Comparison of ENCODE assay signal across 19 mouse cellular contexts in genomic region chrX:77551306-77551705, GRCm38 (mm10). TPM values are rescaled to one million over a fixed set of nuclear protein-coding genes. Genes with fewer than 3 reads are reported as not detected.
DNase-seq lines count a peak whose midpoint lies in the region; ATAC-seq and TF ChIP-seq lines count a peak whose summit lies in the region.
"Had no signal": no experiment of that assay in that cellular context is flagged by ENCODE, and none has a peak within 500 bp of the region (broad histone marks: within the 10 kb centered on the region; RNA-seq: fewer than 3 reads in every experiment).

No protein-coding gene starts in this region.

- ATAC-seq in forebrain, embryonic 15.5 days (replicated peaks), result 0 out of 2 replicates have a peak, but pooled peaks have one; percentile 13
- ATAC-seq in forebrain, postnatal 0 days, result no peak
- no peak for ATAC-seq in heart, embryonic 12.5 days (ENCODE audit: insufficient number of reproducible peaks, low FRiP score)
- ATAC-seq in heart, embryonic 16.5 days (replicated peaks; ENCODE audit: extremely low read depth, insufficient read depth, low FRiP score), result no peak
- ATAC-seq in heart, embryonic 11.5 days (replicated peaks; ENCODE audit: insufficient number of reproducible peaks, low FRiP score, low TSS enrichment), result no peak
- ATAC-seq: forebrain, embryonic 14.5 days had no signal

- no peak for TF ChIP-seq CTCF in forebrain, postnatal 0 days (IDR thresholded peaks at IDR 0.05; ENCODE audit: low read depth)

- H3K27ac ChIP-seq in forebrain, embryonic 15.5 days (replicated peaks), result no peak overlapping the region
- no peak overlapping the region for H3K27ac ChIP-seq in forebrain, postnatal 0 days (ENCODE audit: low read depth, low read length)
- peak overlapping the region; percentile 51; the same call in 1 of the 2 replicates for H3K27ac ChIP-seq in heart, embryonic 12.5 days (ENCODE audit: poor library complexity, severe bottlenecking)
- H3K27ac ChIP-seq in heart, embryonic 16.5 days (ENCODE audit: low read length), result peak overlapping the region; percentile 63
- no peak overlapping the region for H3K27ac ChIP-seq in heart, embryonic 11.5 days (ENCODE audit: low read depth, low read length)
- H3K27ac ChIP-seq in embryonic facial prominence, embryonic 10.5 days (replicated peaks), result no peak overlapping the region
- H3K27ac ChIP-seq: embryonic facial prominence, embryonic 13.5 days; embryonic facial prominence, embryonic 15.5 days; forebrain, embryonic 10.5 days; forebrain, embryonic 12.5 days had no signal

- H3K27me3 ChIP-seq in forebrain, embryonic 15.5 days, result no peaks in the 10 kb centered on the region
- H3K27me3 ChIP-seq in forebrain, postnatal 0 days (ENCODE audit: insufficient read depth, low read length), result no peaks in the 10 kb centered on the region
- H3K27me3 ChIP-seq in heart, embryonic 12.5 days (replicated peaks), result no peaks in the 10 kb centered on the region
- no peaks in the 10 kb centered on the region for H3K27me3 ChIP-seq in heart, embryonic 16.5 days (ENCODE audit: control insufficient read depth, insufficient read depth, low read length)
- H3K27me3 ChIP-seq in heart, embryonic 11.5 days (ENCODE audit: control insufficient read depth, insufficient read depth, low read length), result no peaks in the 10 kb centered on the region
- H3K27me3 ChIP-seq in embryonic facial prominence, embryonic 10.5 days (replicated peaks; ENCODE audit: low read depth, poor library complexity, severe bottlenecking), result no peaks in the 10 kb centered on the region
- H3K27me3 ChIP-seq: embryonic facial prominence, embryonic 13.5 days; embryonic facial prominence, embryonic 15.5 days; forebrain, embryonic 12.5 days had no signal

- H3K9me3 ChIP-seq in forebrain, embryonic 15.5 days, result no peaks in the 10 kb centered on the region
- H3K9me3 ChIP-seq in forebrain, postnatal 0 days (ENCODE audit: low read length), result no peaks in the 10 kb centered on the region
- no peaks in the 10 kb centered on the region for H3K9me3 ChIP-seq in heart, embryonic 12.5 days (replicated peaks)
- H3K9me3 ChIP-seq in heart, embryonic 16.5 days (replicated peaks; ENCODE audit: control insufficient read depth, low read length), result no peaks in the 10 kb centered on the region
- H3K9me3 ChIP-seq in heart, embryonic 11.5 days (replicated peaks; ENCODE audit: control insufficient read depth, low read length), result no peaks in the 10 kb centered on the region
- no peaks in the 10 kb centered on the region for H3K9me3 ChIP-seq in embryonic facial prominence, embryonic 10.5 days
- H3K9me3 ChIP-seq: embryonic facial prominence, embryonic 13.5 days; embryonic facial prominence, embryonic 15.5 days; forebrain, embryonic 10.5 days; forebrain, embryonic 12.5 days had no signal

- intact Hi-C loops in heart, postnatal 25 days (cut with DNase I), result no loop called here

- H3K4me1 ChIP-seq in forebrain, embryonic 15.5 days, result no peaks in the 10 kb centered on the region
- H3K4me1 ChIP-seq in forebrain, postnatal 0 days (ENCODE audit: insufficient read depth), result no peaks in the 10 kb centered on the region
- H3K4me1 ChIP-seq in heart, embryonic 12.5 days (replicated peaks), result peaks cover 39% of the 10 kb centered on the region
- H3K4me1 ChIP-seq in heart, embryonic 16.5 days (ENCODE audit: control insufficient read depth, insufficient read depth, low read length), result peaks cover 27% of the 10 kb centered on the region
- peaks cover 6% of the 10 kb centered on the region for H3K4me1 ChIP-seq in heart, embryonic 11.5 days (ENCODE audit: control insufficient read depth, insufficient read depth, low read length)
- no peaks in the 10 kb centered on the region for H3K4me1 ChIP-seq in embryonic facial prominence, embryonic 10.5 days
- H3K4me1 ChIP-seq: embryonic facial prominence, embryonic 13.5 days; embryonic facial prominence, embryonic 15.5 days; forebrain, embryonic 10.5 days; forebrain, embryonic 12.5 days had no signal

- H3K4me2 ChIP-seq in forebrain, embryonic 15.5 days (replicated peaks), result no peak overlapping the region
- no peak overlapping the region for H3K4me2 ChIP-seq in forebrain, postnatal 0 days (ENCODE audit: low read depth)
- H3K4me2 ChIP-seq in heart, embryonic 12.5 days, result no peak overlapping the region
- no peak overlapping the region for H3K4me2 ChIP-seq in heart, embryonic 16.5 days (ENCODE audit: low read depth, low read length)
- no peak overlapping the region for H3K4me2 ChIP-seq in heart, embryonic 11.5 days
- H3K4me2 ChIP-seq: embryonic facial prominence, embryonic 13.5 days; embryonic facial prominence, embryonic 15.5 days; forebrain, embryonic 12.5 days had no signal

- no peaks in the 10 kb centered on the region for H3K36me3 ChIP-seq in forebrain, embryonic 15.5 days
- H3K36me3 ChIP-seq in forebrain, postnatal 0 days (ENCODE audit: insufficient read depth), result no peaks in the 10 kb centered on the region
- no peaks in the 10 kb centered on the region for H3K36me3 ChIP-seq in heart, embryonic 12.5 days
- H3K36me3 ChIP-seq in heart, embryonic 16.5 days (ENCODE audit: control insufficient read depth, insufficient read depth), result no peaks in the 10 kb centered on the region
- H3K36me3 ChIP-seq in heart, embryonic 11.5 days (ENCODE audit: control insufficient read depth, insufficient read depth, low read length), result no peaks in the 10 kb centered on the region
- no peaks in the 10 kb centered on the region; the same call in 1 of the 2 replicates for H3K36me3 ChIP-seq in embryonic facial prominence, embryonic 10.5 days (replicated peaks)
- H3K36me3 ChIP-seq: embryonic facial prominence, embryonic 13.5 days; embryonic facial prominence, embryonic 15.5 days; forebrain, embryonic 12.5 days had no signal

- H3K4me3 ChIP-seq in forebrain, embryonic 15.5 days, result no peak overlapping the region
- no peak overlapping the region for H3K4me3 ChIP-seq in forebrain, postnatal 0 days (ENCODE audit: low read depth, low read length)
- H3K4me3 ChIP-seq in heart, embryonic 12.5 days, result no peak overlapping the region
- H3K4me3 ChIP-seq in heart, embryonic 16.5 days (ENCODE audit: low read length), result no peak overlapping the region
- H3K4me3 ChIP-seq in heart, embryonic 11.5 days (ENCODE audit: low read depth, low read length), result no peak overlapping the region
- no peak overlapping the region for H3K4me3 ChIP-seq in embryonic facial prominence, embryonic 10.5 days
- H3K4me3 ChIP-seq: embryonic facial prominence, embryonic 13.5 days; embryonic facial prominence, embryonic 15.5 days; erythroblast, embryonic 14.5 days; forebrain, embryonic 10.5 days; forebrain, embryonic 12.5 days had no signal

- DNase-seq in forebrain, postnatal 0 days, result no peak
- no peak for DNase-seq in heart, postnatal 25 days (ENCODE audit: low spot score)
- DNase-seq in embryonic facial prominence, embryonic 10.5 days (ENCODE audit: low spot score), result no peak
- DNase-seq: adrenal gland, adult 2 months; adrenal gland, postnatal 10 days; adrenal gland, postnatal 25 days; cerebellum, adult 11 months; cerebellum, adult 8-10 months; cerebellum, postnatal 10 days had no signal

- H3K9ac ChIP-seq in forebrain, embryonic 15.5 days (replicated peaks), result no peak overlapping the region
- no peak overlapping the region for H3K9ac ChIP-seq in forebrain, postnatal 0 days
- H3K9ac ChIP-seq in heart, embryonic 12.5 days, result no peak overlapping the region
- H3K9ac ChIP-seq in heart, embryonic 16.5 days (ENCODE audit: low read length), result no peak overlapping the region
- no peak overlapping the region for H3K9ac ChIP-seq in heart, embryonic 11.5 days (ENCODE audit: low read depth, low read length)
- H3K9ac ChIP-seq: embryonic facial prominence, embryonic 13.5 days; embryonic facial prominence, embryonic 15.5 days; forebrain, embryonic 12.5 days had no signal

RNA-seq across cellular contexts. Expression of gene Tbl1x, which starts 40.5 kb away (rescaled TPM):
- polyA plus RNA-seq in forebrain, embryonic 15.5 days (2015; fragmentation: Nextera tagmentation; extraction: Ambion mirVana), result 54.0 and 56.0 TPM in 2 replicates
- 60.8 and 67.2 TPM in 2 replicates for total RNA-seq in forebrain, postnatal 0 days (2014; rRNA removed)
- polyA plus RNA-seq in forebrain, postnatal 0 days (2015; fragmentation: Nextera tagmentation; extraction: Ambion mirVana), result 24.9 and 37.0 TPM in 2 replicates
- 63.4 and 63.6 TPM in 2 replicates for polyA plus RNA-seq in heart, embryonic 12.5 days (2016; fragmentation: Nextera tagmentation; extraction: Ambion mirVana)
- 10 to 100 TPM; 30.7 to 34.4 TPM for total RNA-seq in heart, postnatal 25 days (2021)
- polyA plus RNA-seq in heart, embryonic 16.5 days (2015; fragmentation: Nextera tagmentation; extraction: Ambion mirVana), result 55.5 and 59.9 TPM in 2 replicates
- polyA plus RNA-seq in heart, embryonic 11.5 days (2014; fragmentation: Nextera tagmentation; extraction: Ambion mirVana), result 63.6 and 72.6 TPM in 2 replicates
- 74.1 and 74.9 TPM in 2 replicates for polyA plus RNA-seq in embryonic facial prominence, embryonic 10.5 days (2016; fragmentation: Nextera tagmentation; extraction: Ambion mirVana)

Comparison
In these comparisons a context has a peak if more than half of its experiments do, and no peak if none do; other contexts are left out.
1. H3K27ac ChIP-seq: peak in heart, embryonic 12.5 days (single experiment) and heart, embryonic 16.5 days (single experiment); none in forebrain, embryonic 15.5 days (single experiment), forebrain, postnatal 0 days (single experiment), heart, embryonic 11.5 days (single experiment) and embryonic facial prominence, embryonic 10.5 days (single experiment).